In genomic region chr1:36920726-36921125, GRCm38 (mm10) we compare ENCODE assay signal across 9 mouse cellular contexts. TPM values are rescaled to one million over a fixed set of nuclear protein-coding genes. Genes with fewer than 3 reads are reported as not detected.
DNase-seq lines count a peak whose midpoint lies in the region; ATAC-seq and TF ChIP-seq lines count a peak whose summit lies in the region.
"Had no signal": no experiment of that assay in that cellular context is flagged by ENCODE, and none has a peak within 500 bp of the region (broad histone marks: within the 10 kb centered on the region; RNA-seq: fewer than 3 reads in every experiment).

No protein-coding gene starts in this region.

- WGBS in spleen, adult 2 months = 69% methylated on average over 4 of the region's 4 CpGs
- WGBS in kidney, adult 2 months = 6% methylated on average over 4 of the region's 4 CpGs
- 25% methylated on average over 4 of the region's 4 CpGs for WGBS in stomach, postnatal 0 days

- TF ChIP-seq CTCF in spleen, adult 2 months (IDR thresholded peaks at IDR 0.05; ENCODE audit: extremely low read depth, insufficient read depth, insufficient read length, insufficient replicate concordance) = no peak
- TF ChIP-seq CTCF in kidney, adult 2 months (conservative IDR thresholded peaks at IDR 0.05; ENCODE audit: insufficient read depth, insufficient read length, low read depth, low read length) = no peak
- TF ChIP-seq CTCF in stomach, postnatal 0 days (IDR thresholded peaks at IDR 0.05; ENCODE audit: low read depth) = no peak

- no peak overlapping the region for H3K4me3 ChIP-seq in spleen, adult 2 months (ENCODE audit: extremely low read depth, insufficient read depth, insufficient read length)
- no peak overlapping the region for H3K4me3 ChIP-seq in kidney, adult 2 months (ENCODE audit: insufficient read depth, low read depth, low read length)
- no peak overlapping the region for H3K4me3 ChIP-seq in stomach, postnatal 0 days (ENCODE audit: low read depth, low read length)
- H3K4me3 ChIP-seq: limb, embryonic 12.5 days had no signal

- ATAC-seq in stomach, postnatal 0 days (ENCODE audit: low FRiP score, low TSS enrichment) = peak; percentile 38

- no peaks in the 10 kb centered on the region for H3K36me3 ChIP-seq in spleen, adult 2 months (ENCODE audit: control insufficient read depth, insufficient read depth, low read length)
- H3K36me3 ChIP-seq in kidney, adult 2 months (ENCODE audit: control insufficient read depth, insufficient read depth, low read length) = no peaks in the 10 kb centered on the region
- no peaks in the 10 kb centered on the region for H3K36me3 ChIP-seq in stomach, postnatal 0 days (ENCODE audit: control insufficient read depth, insufficient read depth, low read length)
- H3K36me3 ChIP-seq: limb, embryonic 12.5 days had no signal

- no peak for TF ChIP-seq POLR2A in spleen, adult 2 months (IDR thresholded peaks at IDR 0.05; ENCODE audit: low read depth, low read length)
- TF ChIP-seq POLR2A in kidney, adult 2 months (IDR thresholded peaks at IDR 0.05; ENCODE audit: low read depth, low read length) = no peak

- no peaks in the 10 kb centered on the region for H3K9me3 ChIP-seq in stomach, postnatal 0 days (ENCODE audit: control insufficient read depth, low read length)
- H3K9me3 ChIP-seq: limb, embryonic 12.5 days had no signal

- H3K27ac ChIP-seq in spleen, adult 2 months (ENCODE audit: insufficient read depth, low read length) = peak overlapping the region; percentile 75
- peak overlapping the region; percentile 7; the same call in 1 of the 2 replicates for H3K27ac ChIP-seq in kidney, adult 2 months (ENCODE audit: insufficient read depth, low read depth, low read length)
- peak overlapping the region; percentile 65 for H3K27ac ChIP-seq in stomach, postnatal 0 days (replicated peaks)

- peaks cover 59% of the 10 kb centered on the region for H3K4me1 ChIP-seq in spleen, adult 2 months (ENCODE audit: control insufficient read depth, insufficient read depth, insufficient read length)
- peaks cover 40% of the 10 kb centered on the region for H3K4me1 ChIP-seq in kidney, adult 2 months (ENCODE audit: control insufficient read depth, insufficient read depth, low read length)
- peaks cover 11% of the 10 kb centered on the region for H3K4me1 ChIP-seq in stomach, postnatal 0 days (replicated peaks; ENCODE audit: control insufficient read depth, insufficient read depth)

- no peak overlapping the region for H3K9ac ChIP-seq in stomach, postnatal 0 days (ENCODE audit: low read length)
- H3K9ac ChIP-seq: limb, embryonic 12.5 days had no signal

- peak; percentile 51 for DNase-seq in adrenal gland, postnatal 10 days
- DNase-seq in adrenal gland, adult 18-20 months (ENCODE audit: low spot score in 2 of 2) = no peak
- DNase-seq in spleen, adult 2 months (ENCODE audit: low read depth in 1 of 2, low spot score in 2 of 2) = no peak
- DNase-seq in spleen, postnatal 14 days (ENCODE audit: low spot score in 2 of 2) = no peak
- DNase-seq in kidney, adult 2 months = peak; percentile 83
- DNase-seq in stomach, postnatal 0 days (ENCODE audit: low spot score) = no peak
- no peak for DNase-seq in embryo, embryonic 10 days (ENCODE audit: low spot score)
- DNase-seq in right cerebral cortex, adult 18-20 months = no peak

- H3K27me3 ChIP-seq in spleen, adult 2 months (ENCODE audit: control insufficient read depth, insufficient read depth, low read length) = no peaks in the 10 kb centered on the region
- no peaks in the 10 kb centered on the region for H3K27me3 ChIP-seq in kidney, adult 2 months (replicated peaks; ENCODE audit: control insufficient read depth, insufficient read depth, low read length)
- no peaks in the 10 kb centered on the region for H3K27me3 ChIP-seq in stomach, postnatal 0 days (ENCODE audit: control insufficient read depth, insufficient read depth, low read length)
- H3K27me3 ChIP-seq: limb, embryonic 12.5 days had no signal

- H3K4me2 ChIP-seq in stomach, postnatal 0 days (replicated peaks; ENCODE audit: low read depth) = no peak overlapping the region
- H3K4me2 ChIP-seq: limb, embryonic 12.5 days had no signal

- no peak for TF ChIP-seq EP300 in stomach, postnatal 0 days (optimal IDR thresholded peaks at IDR 0.05)

RNA-seq across cellular contexts. Expression of gene Tmem131, which starts 22.7 kb away (rescaled TPM):
- 10 to 100 TPM; 39.3 to 48.0 TPM for total RNA-seq in adrenal gland, postnatal 10 days (2021)
- total RNA-seq in adrenal gland, adult 18-20 months (2021) = 10 to 100 TPM; 37.2 to 44.1 TPM
- polyA plus RNA-seq in spleen, adult 2 months (2012; rRNA removed) = 23.7 and 26.5 TPM in 2 replicates
- 18.9 and 19.0 TPM in 2 replicates for polyA plus RNA-seq in kidney, adult 2 months (2012; rRNA removed)
- polyA plus RNA-seq in stomach, postnatal 0 days (2015; fragmentation: Nextera tagmentation; extraction: Ambion mirVana) = 6.1 and 6.8 TPM in 2 replicates

Comparison
In these comparisons a context has a peak if more than half of its experiments do, and no peak if none do; other contexts are left out.
1. DNase-seq: peak in adrenal gland, postnatal 10 days (single experiment) and kidney, adult 2 months (single experiment); none in adrenal gland, adult 18-20 months (0 of 2), spleen, adult 2 months (0 of 2), spleen, postnatal 14 days (0 of 2), stomach, postnatal 0 days (single experiment), embryo, embryonic 10 days (single experiment) and right cerebral cortex, adult 18-20 months (single experiment).
2. H3K27ac ChIP-seq: peak in every context shown above with its lines; median percentile 75 in spleen, adult 2 months; 65 in stomach, postnatal 0 days; 7 in kidney, adult 2 months.